Mouse (Mus musculus): ENCODE measurements around the gene Fgf22. TPM values are rescaled to one million over a fixed set of nuclear protein-coding genes. Genes with fewer than 3 reads are reported as not detected.
"Not testable (repeated sequence)": the region's sequence is repeated elsewhere in the genome, so short reads cannot be mapped to it uniquely, and the experiment has no call there.

Fgf22 gene
- polyA plus RNA-seq, 1 experiment = 0.26 TPM

DNA sequence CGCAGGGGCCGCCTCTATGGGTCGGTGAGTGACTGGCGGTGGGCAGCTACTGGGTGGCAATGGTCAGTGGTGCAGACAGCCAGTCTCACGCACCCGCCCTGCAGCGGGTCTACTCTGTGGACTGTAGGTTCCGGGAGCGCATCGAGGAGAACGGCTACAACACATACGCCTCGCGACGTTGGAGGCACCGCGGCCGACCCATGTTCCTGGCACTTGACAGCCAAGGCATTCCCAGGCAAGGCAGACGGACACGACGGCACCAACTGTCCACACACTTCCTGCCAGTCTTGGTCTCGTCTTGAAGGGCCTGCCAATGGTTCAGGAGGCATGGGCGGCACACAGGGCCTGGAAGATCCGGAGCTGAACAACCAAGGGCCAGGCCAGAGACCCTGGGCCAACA lies 1.8 kb downstream of the Fgf22 start:
- Histone ChIP-seq H3K27me3 (ENCODE audit: control insufficient read depth, insufficient read depth, insufficient read length) (peaks cover 1% of the 10 kb centered on the region), H3K79me2 (ENCODE audit: control insufficient read depth, insufficient read depth) (no peaks in the 10 kb centered on the region), H3ac (ENCODE audit: control insufficient read depth, insufficient read length) (no peak overlapping the region), H3K4me3 (no peak overlapping the region), H3K36me3 (ENCODE audit: control insufficient read depth, insufficient read depth) (peaks cover 20% of the 10 kb centered on the region), H3K4me2 (ENCODE audit: low read depth) (no peak overlapping the region)
- TF ChIP-seq USF1 (IDR thresholded peaks at IDR 0.05; ENCODE audit: low read depth) (no peak), POLR2AphosphoS2 (IDR thresholded peaks at IDR 0.05; ENCODE audit: insufficient read length, low read depth) (peak; percentile 58)

DNA sequence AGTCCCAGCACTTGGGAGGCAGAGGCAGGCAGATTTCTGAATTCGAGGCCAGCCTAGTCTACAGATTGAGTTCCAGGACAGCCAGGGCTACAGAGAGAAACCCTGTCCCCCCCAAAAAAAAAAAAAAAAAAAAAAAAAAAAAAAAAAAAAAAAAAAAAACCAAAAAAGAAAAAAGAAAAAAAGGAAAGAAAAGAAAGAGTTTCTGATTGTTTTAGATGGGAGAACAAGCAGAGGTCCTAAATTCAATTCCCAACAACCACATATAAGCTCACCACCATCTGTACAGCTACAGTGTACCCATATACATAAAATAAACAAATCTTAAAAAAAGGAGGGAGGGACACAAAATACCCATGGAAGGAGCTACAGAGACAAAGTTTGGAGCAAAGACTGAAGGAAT lies 4.8 kb downstream of the Fgf22 start:
- H3K27me3 ChIP-seq (ENCODE audit: control insufficient read depth, insufficient read depth, insufficient read length); H3K4me3 ChIP-seq; H3K4me2 ChIP-seq (ENCODE audit: low read depth); H3ac ChIP-seq (ENCODE audit: control insufficient read depth, insufficient read length): not testable (repeated sequence)
- Histone ChIP-seq H3K79me2 (ENCODE audit: control insufficient read depth, insufficient read depth) (peaks cover 26% of the 10 kb centered on the region), H3K36me3 (ENCODE audit: control insufficient read depth, insufficient read depth) (peaks cover 20% of the 10 kb centered on the region)

DNA sequence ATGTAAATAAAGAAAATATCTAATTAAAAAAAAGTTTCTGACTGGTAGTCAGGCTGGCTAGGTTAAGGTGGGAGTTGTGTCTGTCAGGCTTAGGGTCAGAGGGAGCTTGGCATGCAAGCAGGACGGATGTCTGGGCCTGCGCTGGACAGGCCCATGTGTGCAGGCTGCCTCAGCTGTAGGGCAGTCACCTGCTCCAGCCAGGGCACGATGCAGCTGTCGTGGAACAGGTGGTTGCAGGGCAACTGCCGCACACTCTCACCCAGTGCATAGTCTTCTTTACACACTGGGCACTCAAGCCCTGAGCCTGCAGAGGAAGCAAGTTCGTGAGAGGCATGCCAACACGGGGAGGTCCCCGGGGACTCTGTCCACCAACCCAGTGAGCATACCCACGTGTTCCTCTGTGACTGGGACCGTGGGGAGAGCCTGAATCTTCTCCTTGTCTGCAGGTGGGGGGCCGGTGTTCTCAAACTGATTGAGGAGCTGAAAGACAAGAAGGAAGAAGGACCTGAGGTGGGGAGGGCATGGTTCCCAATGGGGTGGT lies 5.8 kb downstream of the Fgf22 start:
- H3K4me3 ChIP-seq = no peak overlapping the region
- no peaks in the 10 kb centered on the region for H3K27me3 ChIP-seq (ENCODE audit: control insufficient read depth, insufficient read depth, insufficient read length)
- H3K79me2 ChIP-seq (ENCODE audit: control insufficient read depth, insufficient read depth) = peaks cover 36% of the 10 kb centered on the region
- H3ac ChIP-seq (ENCODE audit: control insufficient read depth, insufficient read length) = no peak overlapping the region
- TF ChIP-seq TCF12 (IDR thresholded peaks at IDR 0.05; ENCODE audit: insufficient read depth, poor library complexity, severe bottlenecking) (peak; percentile 99), MAX (IDR thresholded peaks at IDR 0.05; ENCODE audit: low read depth) (no peak), MYOG (IDR thresholded peaks at IDR 0.05; ENCODE audit: control insufficient read depth in 1 of 3, insufficient read depth in 1 of 3, insufficient read length in 2 of 3, low read depth in 2 of 3) (peak; percentile 93 to 100 (median 100)), TCF3 (IDR thresholded peaks at IDR 0.05; ENCODE audit: insufficient read length, low read depth) (peak; percentile 100), MYOD1 (IDR thresholded peaks at IDR 0.05; ENCODE audit: control insufficient read depth in 1 of 3, insufficient read length in 2 of 3, low read depth in 2 of 3) (peak in 2 of 3 experiments; percentile 100), REST (IDR thresholded peaks at IDR 0.05; ENCODE audit: insufficient read depth, insufficient read length) (no peak), POLR2AphosphoS2 (IDR thresholded peaks at IDR 0.05; ENCODE audit: insufficient read length, low read depth) (peak; percentile 10)
- peaks cover 20% of the 10 kb centered on the region for H3K36me3 ChIP-seq (ENCODE audit: control insufficient read depth, insufficient read depth)
- no peak overlapping the region for H3K4me2 ChIP-seq (ENCODE audit: low read depth)

DNA sequence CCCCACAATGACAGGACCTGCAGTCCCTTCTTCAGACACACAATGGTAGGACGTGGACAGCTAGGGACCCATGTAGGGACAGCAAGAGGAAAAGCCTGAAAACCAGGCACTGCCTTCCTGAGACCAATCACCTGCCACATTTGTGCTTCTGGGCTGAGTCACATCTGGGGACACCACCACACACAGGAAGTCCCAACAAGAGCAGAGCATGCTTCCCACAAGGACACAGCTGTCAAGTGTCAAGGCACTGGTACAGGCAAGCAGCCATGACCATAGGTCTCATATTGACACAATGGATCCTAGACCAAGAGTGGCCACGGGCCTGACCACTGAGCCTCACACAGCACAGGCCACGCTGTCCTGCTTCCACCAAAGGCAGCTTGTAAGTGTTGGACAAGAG lies 8.0 kb downstream of the Fgf22 start:
- Histone ChIP-seq H3K36me3 (ENCODE audit: control insufficient read depth, insufficient read depth) (peaks cover 16% of the 10 kb centered on the region), H3K4me2 (ENCODE audit: low read depth) (no peak overlapping the region), H3K4me3 (no peak overlapping the region), H3K79me2 (ENCODE audit: control insufficient read depth, insufficient read depth) (peaks cover 44% of the 10 kb centered on the region), H3K27me3 (ENCODE audit: control insufficient read depth, insufficient read depth, insufficient read length) (no peaks in the 10 kb centered on the region), H3ac (ENCODE audit: control insufficient read depth, insufficient read length) (no peak overlapping the region)
- TF ChIP-seq REST (IDR thresholded peaks at IDR 0.05; ENCODE audit: insufficient read depth, insufficient read length) (no peak), MAX (IDR thresholded peaks at IDR 0.05; ENCODE audit: low read depth) (no peak), CEBPB (IDR thresholded peaks at IDR 0.05; ENCODE audit: insufficient read depth, poor library complexity, severe bottlenecking) (no peak), MYOD1 (IDR thresholded peaks at IDR 0.05; ENCODE audit: control insufficient read depth in 1 of 3, insufficient read length in 2 of 3, low read depth in 2 of 3) (peak in 2 of 3 experiments; percentile 43 to 76), E2F4 (IDR thresholded peaks at IDR 0.05; ENCODE audit: insufficient read depth) (no peak), TCF3 (IDR thresholded peaks at IDR 0.05; ENCODE audit: insufficient read length, low read depth) (peak; percentile 32), POLR2A (IDR thresholded peaks at IDR 0.05; ENCODE audit: insufficient read length, low read depth) (peak; percentile 16), POLR2AphosphoS2 (IDR thresholded peaks at IDR 0.05; ENCODE audit: insufficient read length, low read depth) (no peak), USF1 (IDR thresholded peaks at IDR 0.05; ENCODE audit: low read depth) (no peak), SRF (IDR thresholded peaks at IDR 0.05; ENCODE audit: control insufficient read depth, insufficient read length, low read depth) (no peak), TCF12 (IDR thresholded peaks at IDR 0.05; ENCODE audit: insufficient read depth, poor library complexity, severe bottlenecking) (no peak), MYOG (IDR thresholded peaks at IDR 0.05; ENCODE audit: control insufficient read depth in 1 of 3, insufficient read depth in 1 of 3, insufficient read length in 2 of 3, low read depth in 2 of 3) (peak in 2 of 3 experiments; percentile 25 to 80)

DNA sequence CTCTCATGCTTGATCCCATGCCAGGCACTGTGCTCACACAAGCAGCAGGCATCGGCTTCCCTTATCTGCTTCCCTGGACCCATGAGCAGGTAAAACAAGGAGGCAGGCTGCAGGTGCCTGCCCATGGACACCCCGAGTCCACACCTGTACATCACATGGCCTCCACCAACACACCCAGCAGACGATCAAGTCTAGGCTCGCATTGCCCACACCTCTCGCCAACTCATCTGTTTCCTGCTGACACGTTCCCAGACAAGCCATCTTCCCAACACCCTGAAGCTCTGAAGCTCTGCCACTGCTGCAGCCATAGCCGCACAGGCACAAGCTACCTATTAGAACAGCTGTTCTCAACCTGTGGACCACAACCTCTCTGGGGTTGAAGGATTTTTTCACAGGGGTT lies 9.4 kb downstream of the Fgf22 start:
- H3K4me2 ChIP-seq (ENCODE audit: low read depth) = peak overlapping the region; percentile 90
- H3K36me3 ChIP-seq (ENCODE audit: control insufficient read depth, insufficient read depth) = peaks cover 9% of the 10 kb centered on the region
- peaks cover 44% of the 10 kb centered on the region for H3K79me2 ChIP-seq (ENCODE audit: control insufficient read depth, insufficient read depth)
- no peaks in the 10 kb centered on the region for H3K27me3 ChIP-seq (ENCODE audit: control insufficient read depth, insufficient read depth, insufficient read length)
- H3K4me3 ChIP-seq = no peak overlapping the region
- no peak overlapping the region for H3ac ChIP-seq (ENCODE audit: control insufficient read depth, insufficient read length)
- TF ChIP-seq POLR2A (IDR thresholded peaks at IDR 0.05; ENCODE audit: insufficient read length, low read depth) = no peak
- TF ChIP-seq MYOD1 (IDR thresholded peaks at IDR 0.05; ENCODE audit: control insufficient read depth in 1 of 3, insufficient read length in 2 of 3, low read depth in 2 of 3) = no peak
- TF ChIP-seq MAX (IDR thresholded peaks at IDR 0.05; ENCODE audit: low read depth) = no peak
- no peak for TF ChIP-seq MYOG (IDR thresholded peaks at IDR 0.05; ENCODE audit: control insufficient read depth in 1 of 3, insufficient read depth in 1 of 3, insufficient read length in 2 of 3, low read depth in 2 of 3)
- no peak for TF ChIP-seq TCF3 (IDR thresholded peaks at IDR 0.05; ENCODE audit: insufficient read length, low read depth)
- no peak for TF ChIP-seq E2F4 (IDR thresholded peaks at IDR 0.05; ENCODE audit: insufficient read depth)
- no peak for TF ChIP-seq TCF12 (IDR thresholded peaks at IDR 0.05; ENCODE audit: insufficient read depth, poor library complexity, severe bottlenecking)
- TF ChIP-seq REST (IDR thresholded peaks at IDR 0.05; ENCODE audit: insufficient read depth, insufficient read length) = no peak
- no peak for TF ChIP-seq CEBPB (IDR thresholded peaks at IDR 0.05; ENCODE audit: insufficient read depth, poor library complexity, severe bottlenecking)
- TF ChIP-seq USF1 (IDR thresholded peaks at IDR 0.05; ENCODE audit: low read depth) = no peak
- TF ChIP-seq POLR2AphosphoS2 (IDR thresholded peaks at IDR 0.05; ENCODE audit: insufficient read length, low read depth) = no peak
- no peak for TF ChIP-seq SRF (IDR thresholded peaks at IDR 0.05; ENCODE audit: control insufficient read depth, insufficient read length, low read depth)
